Mouse (Mus musculus): ENCODE results near the gene Ccdc17.

The Ccdc17 gene

GRCm38 (mm10) chr4:116645624-116646023 is 49.2 kb downstream of the Ccdc17 start:
- DNase-seq: no peak

- DNase-seq: no peak
These were observed 53.0 kb downstream of the Ccdc17 start for GRCm38 (mm10) chr4:116649411-116649810.

Measured in cerebellum, adult 8-10 months (tissue).